Mouse (Mus musculus) cerebellum, adult 2 months (tissue): ENCODE results near the gene Ghdc.

ENCODE experiments used
- CTCF ChIP-seq: fragments of 200-500 bp; IDR thresholded peaks from 2 replicates; pipeline ENCODE4 v1.5.1; 2011; ENCODE audit warnings: low read depth, mild to moderate bottlenecking, control low read depth, low read length, moderate library complexity, borderline replicate concordance; ENCODE audit not compliant: insufficient read depth
- POLR2A ChIP-seq: fragments of 200-500 bp; IDR thresholded peaks from 2 replicates; pipeline ENCODE4 v1.6.1; 2011; ENCODE audit warnings: low read length, control low read depth, borderline replicate concordance; ENCODE audit not compliant: insufficient read depth

- no peak for TF ChIP-seq CTCF
- TF ChIP-seq POLR2A, result no peak
These were observed 48.9 kb upstream of the Ghdc start for GRCm38 (mm10) chr11:100819626-100820025.
